Mouse (Mus musculus): ENCODE results near the gene Samd10.

GRCm38 (mm10) chr2:181585506-181585905, 13.5 kb downstream of the Samd10 start:
- no peak for TF ChIP-seq POLR2A (IDR thresholded peaks at IDR 0.05; ENCODE audit: borderline replicate concordance, extremely low read depth, low read depth, low read length)
- TF ChIP-seq CTCF (IDR thresholded peaks at IDR 0.05; ENCODE audit: insufficient read depth, low read length) = no peak

All from lung, adult 2 months (tissue).